ENCODE assay signal across 8 mouse cellular contexts in the genomic region with DNA sequence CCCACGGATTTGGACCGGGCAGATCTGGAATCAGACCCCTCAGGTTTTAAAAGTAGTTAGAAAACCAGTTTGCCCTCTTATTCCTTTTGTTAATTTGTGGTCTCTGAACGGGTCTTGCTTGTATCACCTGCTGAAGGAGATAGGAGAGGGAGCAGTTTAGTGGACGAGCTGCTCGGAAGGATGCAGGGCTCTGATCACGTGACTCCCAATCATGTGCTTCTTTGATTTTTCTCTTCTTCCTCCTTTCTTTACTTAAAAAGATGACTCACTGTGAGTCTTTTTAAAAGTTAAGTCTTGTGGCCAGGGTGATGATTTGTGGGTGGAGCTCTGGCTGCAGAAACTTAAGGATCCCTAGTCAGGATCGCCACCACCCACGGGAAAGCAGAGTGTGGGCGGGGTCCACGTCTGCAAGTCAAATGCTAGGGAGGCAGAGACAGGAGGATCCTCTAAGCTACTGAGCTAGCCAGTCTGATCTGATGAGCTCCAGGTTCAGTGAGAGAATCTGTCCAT.
DNase-seq lines count a peak whose midpoint lies in the region; ATAC-seq and TF ChIP-seq lines count a peak whose summit lies in the region.

No protein-coding gene starts in this region.

- ATAC-seq in heart, embryonic 16.5 days (replicated peaks; ENCODE audit: extremely low read depth, insufficient read depth, low FRiP score): no peak
- ATAC-seq in forebrain, embryonic 15.5 days (replicated peaks): no peak
- ATAC-seq in midbrain, embryonic 14.5 days (ENCODE audit: low FRiP score, low TSS enrichment): no peak

- DNase-seq in heart, adult 8-10 months (ENCODE audit: low spot score): no peak
- DNase-seq in MEL (ENCODE audit: low read depth, low spot score): peak; percentile 18
- no peak for DNase-seq in midbrain, embryonic 14.5 days
- no peak for DNase-seq in layer of hippocampus, adult 8-10 months (ENCODE audit: low spot score in 2 of 2)
- no peak for DNase-seq in cerebellum, postnatal 36 days
- DNase-seq in left cerebral cortex, adult 18-20 months (ENCODE audit: low spot score in 2 of 2): no peak

- TF ChIP-seq EP300 in MEL (IDR thresholded peaks at IDR 0.05; ENCODE audit: low read depth in 1 of 2, low read length in 2 of 2): no peak

- H3K36me3 ChIP-seq in heart, embryonic 16.5 days (ENCODE audit: control insufficient read depth, insufficient read depth): no peaks in the 10 kb centered on the region
- no peaks in the 10 kb centered on the region for H3K36me3 ChIP-seq in MEL (ENCODE audit: control insufficient read depth in 1 of 2, insufficient read depth in 2 of 2, low read length in 2 of 2)
- H3K36me3 ChIP-seq in forebrain, embryonic 15.5 days: no peaks in the 10 kb centered on the region
- no peaks in the 10 kb centered on the region for H3K36me3 ChIP-seq in midbrain, embryonic 14.5 days (ENCODE audit: control insufficient read depth, insufficient read depth, low read length)

- H3K79me2 ChIP-seq in MEL (ENCODE audit: control insufficient read depth, insufficient read depth, low read length, poor library complexity): no peaks in the 10 kb centered on the region

- H3K9ac ChIP-seq in heart, embryonic 16.5 days (ENCODE audit: low read length): peak overlapping the region; percentile 31; the same call in 1 of the 2 replicates
- H3K9ac ChIP-seq in MEL (ENCODE audit: control insufficient read depth, low read depth, low read length, poor library complexity, severe bottlenecking): no peak overlapping the region
- no peak overlapping the region for H3K9ac ChIP-seq in forebrain, embryonic 15.5 days (replicated peaks)
- H3K9ac ChIP-seq in midbrain, embryonic 14.5 days (replicated peaks; ENCODE audit: low read length): no peak overlapping the region

- WGBS in heart, embryonic 16.5 days: 47% methylated on average over 10 of the region's 10 CpGs
- 68% methylated on average over 10 of the region's 10 CpGs for WGBS in forebrain, embryonic 15.5 days
- WGBS in midbrain, embryonic 14.5 days: 66% methylated on average over 10 of the region's 10 CpGs

- peaks cover 8% of the 10 kb centered on the region for H3K4me1 ChIP-seq in heart, embryonic 16.5 days (ENCODE audit: control insufficient read depth, insufficient read depth, low read length)
- H3K4me1 ChIP-seq in MEL (ENCODE audit: control insufficient read depth in 1 of 2, insufficient read depth in 2 of 2, low read length in 2 of 2): peaks cover 0 to 9% of the 10 kb centered on the region in 2 experiments; a peak in 2 of 4 replicates
- H3K4me1 ChIP-seq in forebrain, embryonic 15.5 days: peaks cover 8% of the 10 kb centered on the region; the same call in 1 of the 2 replicates
- peaks cover 8% of the 10 kb centered on the region; the same call in 1 of the 2 replicates for H3K4me1 ChIP-seq in midbrain, embryonic 14.5 days (ENCODE audit: control insufficient read depth, insufficient read depth, low read length)

- no peak for TF ChIP-seq RAD21 in MEL (IDR thresholded peaks at IDR 0.05; ENCODE audit: low read depth, low read length)

- H3K4me2 ChIP-seq in heart, embryonic 16.5 days (ENCODE audit: low read depth, low read length): peak overlapping the region; percentile 54
- H3K4me2 ChIP-seq in forebrain, embryonic 15.5 days (replicated peaks): peak overlapping the region; percentile 31; the same call in 1 of the 2 replicates
- peak overlapping the region; percentile 44 for H3K4me2 ChIP-seq in midbrain, embryonic 14.5 days (ENCODE audit: low read length)

- no peaks in the 10 kb centered on the region for H3K27me3 ChIP-seq in heart, embryonic 16.5 days (ENCODE audit: control insufficient read depth, insufficient read depth, low read length)
- no peaks in the 10 kb centered on the region for H3K27me3 ChIP-seq in MEL (ENCODE audit: control insufficient read depth in 1 of 2, insufficient read depth in 2 of 2, low read length in 2 of 2)
- no peaks in the 10 kb centered on the region for H3K27me3 ChIP-seq in forebrain, embryonic 15.5 days
- no peaks in the 10 kb centered on the region for H3K27me3 ChIP-seq in midbrain, embryonic 14.5 days (ENCODE audit: control insufficient read depth, insufficient read depth, low read length)

- peaks cover 5% of the 10 kb centered on the region for H3K9me3 ChIP-seq in heart, embryonic 16.5 days (replicated peaks; ENCODE audit: control insufficient read depth, low read length)
- H3K9me3 ChIP-seq in MEL (replicated peaks; ENCODE audit: insufficient read depth, low read length): no peaks in the 10 kb centered on the region
- H3K9me3 ChIP-seq in forebrain, embryonic 15.5 days: no peaks in the 10 kb centered on the region
- H3K9me3 ChIP-seq in midbrain, embryonic 14.5 days (ENCODE audit: control insufficient read depth, low read length): no peaks in the 10 kb centered on the region

- H3K4me3 ChIP-seq in heart, embryonic 16.5 days (ENCODE audit: low read length): peak overlapping the region; percentile 19
- no peak overlapping the region for H3K4me3 ChIP-seq in MEL (ENCODE audit: control insufficient read depth in 1 of 2, insufficient read depth in 1 of 2, low read depth in 2 of 2, low read length in 2 of 2)
- no peak overlapping the region for H3K4me3 ChIP-seq in forebrain, embryonic 15.5 days
- no peak overlapping the region for H3K4me3 ChIP-seq in midbrain, embryonic 14.5 days (replicated peaks; ENCODE audit: low read depth, low read length)

- H3K27ac ChIP-seq in heart, embryonic 16.5 days (ENCODE audit: low read length): no peak overlapping the region
- H3K27ac ChIP-seq in MEL (ENCODE audit: control insufficient read depth, low read depth, low read length): no peak overlapping the region
- no peak overlapping the region for H3K27ac ChIP-seq in forebrain, embryonic 15.5 days (replicated peaks)
- no peak overlapping the region for H3K27ac ChIP-seq in midbrain, embryonic 14.5 days (replicated peaks; ENCODE audit: low read depth, low read length)

- no peak for TF ChIP-seq POLR2A in MEL (IDR thresholded peaks at IDR 0.05; ENCODE audit: control insufficient read depth in 1 of 2, insufficient read depth in 1 of 2, low read depth in 1 of 2, low read length in 2 of 2, poor library complexity in 1 of 2)

- TF ChIP-seq CTCF in MEL (IDR thresholded peaks at IDR 0.05 in 2 of 3, conservative IDR thresholded peaks at IDR 0.05 in 1 of 3; ENCODE audit: control insufficient read depth in 1 of 3, insufficient read depth in 1 of 3, low read depth in 2 of 3, low read length in 3 of 3, poor library complexity in 1 of 3, severe bottlenecking in 1 of 3): no peak

TF ChIP-seq in MEL, 35 proteins besides CTCF, POLR2A, EP300 and RAD21:
- peak; percentile 74 for TF ChIP-seq USF1 (IDR thresholded peaks at IDR 0.05; ENCODE audit: low read depth, low read length)
- TF ChIP-seq MXI1 (IDR thresholded peaks at IDR 0.05; ENCODE audit: low read depth, low read length): no peak
